Mouse (Mus musculus) CH12.LX (cell line): ENCODE results near the gene Bcl2l2. TPM values are rescaled to one million over a fixed set of nuclear protein-coding genes. Genes with fewer than 3 reads are reported as not detected.
A peak's percentile ranks its signal among the peaks of the same experiment; 100 is the strongest.

Experiments used
- DNase-seq: peaks from one replicate; pipeline ENCODE4 v3.0.0-alpha.2; 2013; ENCODE audit errors: extremely low read depth
- H3K27ac ChIP-seq: 2 replicates; pipeline ENCODE4 v1.5.1; 2012; ENCODE audit warnings: low read depth, mild to moderate bottlenecking, control low read depth, moderate library complexity; ENCODE audit not compliant: insufficient read depth
- H3K27me3 ChIP-seq: replicated peaks from 2 replicates; pipeline ENCODE3; 2012; ENCODE audit warnings: inconsistent platforms
- H3K36me3 ChIP-seq, 2 experiments: replicated peaks in 1 of 2; 2 replicates each; pipeline versions ENCODE3 to v1.6.1; 2012; ENCODE audit warnings: inconsistent platforms in 1 of 2, low read length in 1 of 2, mild to moderate bottlenecking in 1 of 2, mixed read lengths in 1 of 2, moderate library complexity in 1 of 2; ENCODE audit not compliant: control insufficient read depth in 1 of 2, insufficient read depth in 1 of 2
- H3K4me1 ChIP-seq, 2 experiments: 2 replicates each; pipeline ENCODE4 v1.6.1; 2012; ENCODE audit warnings: inconsistent platforms in 1 of 2, moderate library complexity in 1 of 2; ENCODE audit not compliant: insufficient read depth in 2 of 2, control insufficient read depth in 1 of 2
- H3K4me2 ChIP-seq: 2 replicates; pipeline ENCODE4 v1.6.1; 2012; ENCODE audit warnings: low read depth, mild to moderate bottlenecking, control low read depth; ENCODE audit not compliant: poor library complexity, insufficient read depth, severe bottlenecking
- H3K4me3 ChIP-seq, 3 experiments: fragments of 150-350 bp in 1 of 3; sonication (generic) in 1 of 3; replicated peaks in 1 of 3; 2 replicates each; pipeline versions ENCODE3 to v1.5.1; 2011 to 2012; ENCODE audit warnings: low read depth in 2 of 3, low read length in 2 of 3, mild to moderate bottlenecking in 2 of 3, moderate library complexity in 2 of 3, control low read depth in 1 of 3, improper control_type of control experiment in 1 of 3, inconsistent platforms in 1 of 3, mixed read lengths in 1 of 3; ENCODE audit not compliant: poor library complexity in 1 of 3
- H3K79me2 ChIP-seq: replicated peaks from 2 replicates; pipeline ENCODE4 v1.6.1; 2012; ENCODE audit warnings: mild to moderate bottlenecking, moderate library complexity; ENCODE audit not compliant: control insufficient read depth, poor library complexity, insufficient read depth, severe bottlenecking; ENCODE audit errors: extremely low read depth
- H3K9ac ChIP-seq: 2 replicates; pipeline ENCODE4 v1.6.1; 2012; ENCODE audit warnings: low read depth, mild to moderate bottlenecking, control low read depth, moderate library complexity; ENCODE audit not compliant: insufficient read depth
- H3K9me3 ChIP-seq: replicated peaks from 2 replicates; pipeline ENCODE3; 2012; ENCODE audit warnings: low read length, inconsistent platforms, mixed read lengths
- BHLHE40 ChIP-seq: IDR thresholded peaks from 2 replicates; pipeline ENCODE4 v1.6.1; 2011; ENCODE audit warnings: mild to moderate bottlenecking, low read depth, low read length, improper control_type of control experiment
- CHD1 ChIP-seq: IDR thresholded peaks from 2 replicates; pipeline ENCODE4 v1.6.1; 2012; ENCODE audit warnings: low read depth, low read length, improper control_type of control experiment, inconsistent platforms
- CHD2 ChIP-seq: IDR thresholded peaks from 2 replicates; pipeline ENCODE4 v1.6.1; 2011; ENCODE audit warnings: low read length, improper control_type of control experiment
- CTCF ChIP-seq, 2 experiments: IDR thresholded peaks in 1 of 2; conservative IDR thresholded peaks in 1 of 2; 2 replicates each; pipeline ENCODE4 v1.5.1; 2011 to 2012; ENCODE audit warnings: low read depth in 2 of 2, low read length in 2 of 2, improper control_type of control experiment in 1 of 2, inconsistent platforms in 1 of 2, mild to moderate bottlenecking in 1 of 2, moderate library complexity in 1 of 2
- E2F4 ChIP-seq: IDR thresholded peaks from 2 replicates; pipeline ENCODE4 v1.6.1; 2011; ENCODE audit warnings: low read depth, low read length, improper control_type of control experiment; ENCODE audit not compliant: insufficient replicate concordance
- ELF1 ChIP-seq: IDR thresholded peaks from 2 replicates; pipeline ENCODE4 v1.6.1; 2014; ENCODE audit warnings: low read depth, mild to moderate bottlenecking, inconsistent platforms, low read length, improper control_type of control experiment
- EP300 ChIP-seq: IDR thresholded peaks from 2 replicates; pipeline ENCODE4 v1.6.1; 2011; ENCODE audit warnings: low read length, improper control_type of control experiment
- GABPA ChIP-seq: IDR thresholded peaks from 2 replicates; pipeline ENCODE4 v1.6.1; 2012; ENCODE audit warnings: low read depth, low read length, improper control_type of control experiment, inconsistent platforms; ENCODE audit not compliant: insufficient replicate concordance
- HCFC1 ChIP-seq: IDR thresholded peaks from 2 replicates; pipeline ENCODE4 v1.6.1; 2012; ENCODE audit warnings: low read depth, mild to moderate bottlenecking, inconsistent platforms, low read length, improper control_type of control experiment
- MAFK ChIP-seq: IDR thresholded peaks from 2 replicates; pipeline ENCODE4 v1.6.1; 2011; ENCODE audit warnings: low read length, improper control_type of control experiment; ENCODE audit not compliant: insufficient replicate concordance
- MAX ChIP-seq: IDR thresholded peaks from 2 replicates; pipeline ENCODE4 v1.6.1; 2011; ENCODE audit warnings: low read length, improper control_type of control experiment
- MAZ ChIP-seq: IDR thresholded peaks from 2 replicates; pipeline ENCODE4 v1.6.1; 2012; ENCODE audit warnings: low read depth, mild to moderate bottlenecking, inconsistent platforms, low read length, improper control_type of control experiment, moderate library complexity
- MXI1 ChIP-seq: IDR thresholded peaks from 2 replicates; pipeline ENCODE4 v1.6.1; 2011; ENCODE audit warnings: mild to moderate bottlenecking, low read depth, low read length, improper control_type of control experiment
- MYC ChIP-seq: IDR thresholded peaks from 2 replicates; pipeline ENCODE4 v1.6.1; 2011; ENCODE audit warnings: low read depth, mild to moderate bottlenecking, improper control_type of control experiment, low read length
- NRF1 ChIP-seq: IDR thresholded peaks from 2 replicates; pipeline ENCODE4 v1.6.1; 2014; ENCODE audit warnings: low read depth, mild to moderate bottlenecking, inconsistent platforms, low read length, improper control_type of control experiment, moderate library complexity
- PAX5 ChIP-seq: IDR thresholded peaks from 2 replicates; pipeline ENCODE4 v1.6.1; 2012; ENCODE audit warnings: low read length, inconsistent platforms, mixed read lengths
- POLR2A ChIP-seq: IDR thresholded peaks from 2 replicates; pipeline ENCODE4 v1.6.1; 2011; ENCODE audit warnings: low read depth, mild to moderate bottlenecking, improper control_type of control experiment, low read length
- RAD21 ChIP-seq: IDR thresholded peaks from 2 replicates; pipeline ENCODE4 v1.6.1; 2011; ENCODE audit warnings: low read depth, mild to moderate bottlenecking, low read length, improper control_type of control experiment, moderate library complexity
- SMC3 ChIP-seq: IDR thresholded peaks from 2 replicates; pipeline ENCODE4 v1.6.1; 2011; ENCODE audit warnings: low read depth, low read length, improper control_type of control experiment
- TBP ChIP-seq: conservative IDR thresholded peaks from 2 replicates; pipeline ENCODE4 v1.6.1; 2011; ENCODE audit warnings: low read depth, low read length, improper control_type of control experiment
- UBTF ChIP-seq: IDR thresholded peaks from 2 replicates; pipeline ENCODE4 v1.6.1; 2012; ENCODE audit warnings: low read depth, mild to moderate bottlenecking, inconsistent platforms, low read length, improper control_type of control experiment, moderate library complexity
- USF1 ChIP-seq: IDR thresholded peaks from 2 replicates; pipeline ENCODE4 v1.6.1; 2014; ENCODE audit warnings: low read depth, mild to moderate bottlenecking, inconsistent platforms, low read length, improper control_type of control experiment
- ZC3H11A ChIP-seq: IDR thresholded peaks from 2 replicates; pipeline ENCODE4 v1.6.1; 2012; ENCODE audit warnings: low read depth, mild to moderate bottlenecking, inconsistent platforms, low read length, improper control_type of control experiment
- ZKSCAN1 ChIP-seq: IDR thresholded peaks from 2 replicates; pipeline ENCODE4 v1.6.1; 2012; ENCODE audit warnings: low read depth, inconsistent platforms, low read length, improper control_type of control experiment, borderline replicate concordance
- ZMIZ1 ChIP-seq: IDR thresholded peaks from 2 replicates; pipeline ENCODE4 v1.6.1; 2012; ENCODE audit warnings: low read depth, mild to moderate bottlenecking, inconsistent platforms, low read length, improper control_type of control experiment
- ZNF384 ChIP-seq: IDR thresholded peaks from 2 replicates; pipeline ENCODE4 v1.6.1; 2012; ENCODE audit warnings: low read depth, low read length, improper control_type of control experiment, inconsistent platforms
- dilution Hi-C: fragments of 300-500 bp; cut with MboI; formaldehyde crosslinking; loops from 2 replicates; pipeline ENCODE4 v1.14.3; 2020; ENCODE audit warnings: low sequenced_read_pairs; ENCODE audit not compliant: extremely low pct_unique_long_range_greater_than_20kb, extremely low pct_ligation_motif_present
- in situ Hi-C: fragments of 300-500 bp; cut with MboI; formaldehyde crosslinking; loops from 3 replicates; pipeline ENCODE4 v1.14.3; 2019; ENCODE audit warnings: low sequenced_read_pairs, low pct_ligation_motif_present, low pct_unique_long_range_greater_than_20kb, mixed read lengths
- polyA plus RNA-seq: library from polyadenylated mRNA; unstranded; fragments of >175 nt; gene quantifications from 2 replicates; pipeline ENCODE4 v1.2.1, GENCODE M21; 2012; ENCODE audit warnings: low read depth; ENCODE audit not compliant: insufficient read length
- total RNA-seq, 2 experiments: library from RNA; depleted of rRNA; stranded (reverse); fragments of 300-350 nt in 1 of 2; fragments of >200 nt in 1 of 2; gene quantifications; 2 replicates each; pipeline ENCODE4 v1.2.3; 2012 to 2014

Gene Bcl2l2
- total and polyA plus RNA-seq, 3 experiments: 0.50 to 6.2 (median 0.76) TPM

DNA sequence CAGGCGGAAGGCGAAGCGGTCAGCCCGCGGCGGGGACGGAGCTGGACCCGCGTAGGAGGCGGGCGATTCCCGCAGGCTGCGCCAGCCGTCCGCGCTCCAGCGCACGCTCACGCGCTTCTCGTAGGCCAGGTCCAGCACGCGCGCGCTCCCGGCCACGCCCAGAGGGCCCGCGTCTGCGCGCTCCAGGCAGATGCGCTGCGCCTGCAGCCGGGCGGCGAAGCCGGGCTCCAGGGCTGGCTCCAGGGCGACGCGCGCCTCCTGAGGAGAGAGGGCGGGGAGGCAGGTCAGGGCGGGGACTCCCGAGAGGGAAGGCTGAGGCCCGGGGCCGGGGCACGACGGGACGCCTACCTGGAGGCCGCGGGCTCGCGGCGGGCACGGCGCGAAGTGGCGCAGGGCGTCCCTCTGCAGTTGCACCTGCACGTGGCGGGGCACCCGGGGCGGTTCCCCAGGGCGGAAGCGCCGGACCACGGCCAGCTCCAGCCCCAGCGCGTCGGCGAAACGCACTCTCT is 6.6 kb upstream of the Bcl2l2 start (continued):
- TF ChIP-seq USF1 (no peak), MAZ (no peak), RAD21 (no peak), MXI1 (peak; percentile 93), UBTF (peak; percentile 90), ZNF384 (no peak), PAX5 (no peak), ZKSCAN1 (no peak), TBP (no peak), MAX (peak; percentile 84; the same call in 1 of the 2 replicates)
- TF ChIP-seq, all 38 proteins: peak for 12

DNA sequence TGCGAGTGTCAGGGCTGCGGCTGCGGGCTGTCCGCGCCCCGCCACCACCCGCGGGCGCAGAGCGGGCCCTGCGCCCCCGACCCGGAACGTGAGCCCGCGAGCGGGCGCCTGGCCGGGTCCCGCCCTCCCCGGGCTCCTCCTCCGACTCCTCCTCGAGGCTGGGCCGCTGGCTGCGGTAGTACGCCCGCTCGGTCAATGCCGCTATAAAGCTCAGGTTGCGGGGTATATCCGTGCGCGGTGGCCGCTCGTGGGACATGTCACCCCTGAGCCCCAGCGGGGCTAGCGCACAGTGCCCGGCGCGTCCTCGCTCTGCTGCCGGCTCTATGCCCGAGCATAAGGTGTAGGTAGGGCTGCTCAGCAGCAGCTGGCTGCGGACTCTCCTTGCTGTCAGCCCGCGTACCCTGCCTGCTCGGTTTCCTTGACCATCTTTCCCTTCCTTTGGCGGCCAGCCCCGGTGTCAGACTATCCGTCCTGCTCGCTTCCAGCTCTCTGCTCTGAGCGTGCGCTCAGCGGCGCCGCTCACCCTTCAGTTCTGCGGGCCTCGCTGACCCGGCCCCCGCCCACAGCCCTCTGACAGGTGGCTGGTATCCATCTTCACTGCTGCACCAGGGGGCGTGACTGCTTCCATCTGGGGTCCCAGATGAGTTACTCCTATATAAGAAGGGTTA is 6.0 kb upstream of the Bcl2l2 start, which contains the start of gene Ppp1r3e:
Ppp1r3e (minus strand) TSS at position 503 of the 668 bp plus-strand sequence.
- peak within 1 kb of the TSS; percentile 29 for H3K4me2 ChIP-seq
- no peak within 1 kb of the TSS for H3K27ac ChIP-seq
- in situ Hi-C loops: no loop called here
- H3K9me3 ChIP-seq: no peaks in the 10 kb centered on the region
- peak within 1 kb of the TSS; percentile 49 to 96 (median 66) for H3K4me3 ChIP-seq
- peak within 1 kb of the TSS; percentile 75 for H3K9ac ChIP-seq
- TF ChIP-seq SMC3: no peak
- TF ChIP-seq ZC3H11A: no peak
- peak; percentile 53; the same call in 1 of the 2 replicates for TF ChIP-seq NRF1
- TF ChIP-seq GABPA: no peak
- TF ChIP-seq TBP: no peak
- no peak for TF ChIP-seq EP300
- no peak for TF ChIP-seq CHD1
- no peak; the same call in 1 of the 2 replicates for TF ChIP-seq BHLHE40
- no peak for TF ChIP-seq MYC
- TF ChIP-seq E2F4: no peak
- TF ChIP-seq ELF1: no peak
- no peak for TF ChIP-seq ZKSCAN1
- no peak for TF ChIP-seq MAFK
- no peak for TF ChIP-seq HCFC1
- peak in 1 of 2 experiments; percentile 32; a peak in 2 of 4 replicates for TF ChIP-seq CTCF (conservative IDR thresholded peaks at IDR 0.05 in 1 of 2, IDR thresholded peaks at IDR 0.05 in 1 of 2; ENCODE audit: low read depth in 2 of 2, low read length in 2 of 2)
- no peak for TF ChIP-seq ZMIZ1
- TF ChIP-seq CHD2: no peak
- TF ChIP-seq POLR2A: no peak
- TF ChIP-seq ZNF384: no peak
- TF ChIP-seq MAZ: no peak
- TF ChIP-seq MXI1: peak; percentile 4; the same call in 1 of the 2 replicates
- 0 out of 2 replicates have a peak, but pooled peaks have one; percentile 13 for TF ChIP-seq UBTF
- no peaks in the 10 kb centered on the region for H3K79me2 ChIP-seq
- H3K4me1 ChIP-seq: peaks cover 2 to 14% of the 10 kb centered on the region in 2 experiments
- peaks cover 35% of the 10 kb centered on the region for H3K27me3 ChIP-seq
- H3K36me3 ChIP-seq: no peaks in the 10 kb centered on the region
- DNase-seq: no peak
- dilution Hi-C loops: no loop called here
